Mouse (Mus musculus) liver, postnatal 0 days (tissue): ENCODE data around the gene Tbx2. TPM values are rescaled to one million over a fixed set of nuclear protein-coding genes. Genes with fewer than 3 reads are reported as not detected.

Experiments used
- ATAC-seq: fragments of 200-750 bp; cut with Nextera tagmentation; 2 replicates; pipeline ENCODE4 v1.8.0; 2017; ENCODE audit warnings: mild to moderate bottlenecking, moderate library complexity
- DNase-seq: peaks from one replicate; pipeline ENCODE4 v3.0.0-alpha.2; 2016
- H3K27ac ChIP-seq: fragments of 300-500 bp; sonication (generic); 2 replicates; pipeline ENCODE4 v1.5.1; 2014; ENCODE audit warnings: antibody characterized with exemption, moderate library complexity, mild to moderate bottlenecking, low read depth
- H3K27me3 ChIP-seq: fragments of 300-500 bp; sonication (generic); 2 replicates; pipeline ENCODE4 v1.6.1; 2014; ENCODE audit warnings: low read length, control low read depth, mixed read lengths; ENCODE audit not compliant: insufficient read depth
- H3K36me3 ChIP-seq: fragments of 300-500 bp; sonication (generic); replicated peaks from 2 replicates; pipeline ENCODE4 v1.6.1; 2014; ENCODE audit warnings: mild to moderate bottlenecking, control low read depth, low read length, moderate library complexity, mixed read lengths; ENCODE audit not compliant: insufficient read depth
- H3K4me1 ChIP-seq: fragments of 300-500 bp; sonication (generic); 2 replicates; pipeline ENCODE4 v1.6.1; 2014; ENCODE audit warnings: antibody characterized with exemption, mild to moderate bottlenecking, control low read depth; ENCODE audit not compliant: insufficient read depth
- H3K4me2 ChIP-seq: fragments of 300-500 bp; sonication (generic); 2 replicates; pipeline ENCODE4 v1.6.1; 2014; ENCODE audit warnings: low read depth, mild to moderate bottlenecking, low read length, moderate library complexity, mixed read lengths
- H3K4me3 ChIP-seq: fragments of 300-500 bp; sonication (generic); 2 replicates; pipeline ENCODE4 v1.5.1; 2014; ENCODE audit warnings: low read depth, low read length
- H3K9ac ChIP-seq: fragments of 300-500 bp; sonication (generic); replicated peaks from 2 replicates; pipeline ENCODE4 v1.6.1; 2014; ENCODE audit warnings: mild to moderate bottlenecking, moderate library complexity
- H3K9me3 ChIP-seq: fragments of 300-500 bp; sonication (generic); 2 replicates; pipeline ENCODE4 v1.6.1; 2016; ENCODE audit warnings: mild to moderate bottlenecking, control low read depth, low read length, mixed read lengths
- CTCF ChIP-seq: sonication (generic); IDR thresholded peaks from 2 replicates; pipeline ENCODE4 v1.5.1; 2016; ENCODE audit warnings: antibody characterized with exemption, low read depth
- EP300 ChIP-seq: IDR thresholded peaks from 2 replicates; pipeline ENCODE4 v1.6.1; 2016; ENCODE audit warnings: antibody characterized with exemption, low read depth, mild to moderate bottlenecking
- WGBS: fragments of 180-500 bp; shearing (Covaris S2); extraction: QIAGEN DNeasy Blood & Tissue Kit; methylation state at CpG from one replicate; pipeline ENCODE4 v1.1.7; 2014; ENCODE audit not compliant: insufficient replicate concordance; 5-methylcytosine and 5-hydroxymethylcytosine counted together
- polyA plus RNA-seq: library from polyadenylated mRNA; unstranded; fragments of >200 nt; fragmentation: Nextera tagmentation; extraction: Ambion mirVana; gene quantifications from 2 replicates; pipeline ENCODE4 v1.2.1, GENCODE M21; 2015

The Tbx2 gene
- polyA plus RNA-seq, 1 experiment from 2014 or later = 0.66 TPM

GRCm38 (mm10) chr11:85837291-85837647, 4.9 kb downstream of the Tbx2 start:
- no peaks in the 10 kb centered on the region for H3K9me3 ChIP-seq
- peaks cover 11% of the 10 kb centered on the region for H3K4me1 ChIP-seq
- H3K27ac ChIP-seq = no peak overlapping the region
- H3K27me3 ChIP-seq = peaks cover 96% of the 10 kb centered on the region
- H3K36me3 ChIP-seq = no peaks in the 10 kb centered on the region
- H3K9ac ChIP-seq = no peak overlapping the region
- DNase-seq (no peak), ATAC-seq (no peak)
- TF ChIP-seq EP300 (no peak), CTCF (no peak)
- H3K4me3 ChIP-seq = peak overlapping the region; percentile 19; the same call in 1 of the 2 replicates
- peak overlapping the region; percentile 18 for H3K4me2 ChIP-seq
- WGBS = 8% methylated on average over 17 of the region's 18 CpGs

- peaks cover 10% of the 10 kb centered on the region for H3K4me1 ChIP-seq
- peaks cover 97% of the 10 kb centered on the region for H3K27me3 ChIP-seq
- H3K4me3 ChIP-seq = peak overlapping the region; percentile 19; the same call in 1 of the 2 replicates
- no peaks in the 10 kb centered on the region for H3K36me3 ChIP-seq
- no peak overlapping the region for H3K27ac ChIP-seq
- TF ChIP-seq CTCF (no peak), EP300 (no peak)
- peak overlapping the region; percentile 18; the same call in 1 of the 2 replicates for H3K4me2 ChIP-seq
- H3K9ac ChIP-seq = peak overlapping the region; percentile 38; the same call in 1 of the 2 replicates
- no peak for ATAC-seq
- no peaks in the 10 kb centered on the region for H3K9me3 ChIP-seq
- WGBS = 13% methylated on average over 64 of the region's 67 CpGs
- no peak for DNase-seq
Measured at GRCm38 (mm10) chr11:85837648-85838423, 5.5 kb downstream of the Tbx2 start.

- no peak overlapping the region for H3K4me3 ChIP-seq
- DNase-seq = no peak
Measured at GRCm38 (mm10) chr11:85838424-85839257, 6.3 kb downstream of the Tbx2 start.

DNA sequence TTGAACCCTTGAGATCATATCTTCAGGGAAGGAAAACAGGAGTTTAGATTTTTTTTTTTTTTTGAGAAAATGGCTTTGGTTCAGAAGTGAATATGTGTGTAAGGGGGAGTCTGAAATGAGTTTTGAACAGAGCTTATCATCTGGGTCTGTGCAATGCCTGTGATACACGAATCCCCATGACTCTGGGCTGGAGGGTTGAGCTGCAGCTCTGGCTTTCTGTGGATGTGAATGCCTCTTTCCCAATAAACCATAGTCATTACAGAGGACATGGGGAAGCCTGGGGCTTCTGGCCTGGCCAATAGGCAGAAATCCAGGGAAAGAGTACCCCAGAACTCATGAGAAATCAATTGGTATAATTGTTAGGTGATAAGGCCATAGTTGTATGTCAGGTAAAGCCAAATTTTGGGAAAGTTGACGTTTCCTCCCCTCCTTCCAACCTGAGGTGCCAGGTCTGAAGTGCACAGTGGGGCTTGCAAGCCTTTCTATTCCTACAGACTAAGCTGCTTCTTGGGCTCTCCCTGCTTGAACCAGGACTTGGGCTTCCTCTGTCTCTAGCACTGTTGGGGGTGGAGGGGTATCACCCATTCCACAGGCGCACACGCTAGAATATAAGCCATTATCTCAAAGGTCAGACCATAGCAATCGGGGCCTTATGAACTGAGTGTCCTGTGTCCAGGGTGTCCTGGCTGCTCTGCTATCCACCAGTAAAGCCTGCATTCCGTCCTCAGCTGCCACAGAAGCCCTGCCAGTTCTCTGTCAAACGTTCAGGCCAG, 7.1 kb downstream of the Tbx2 start:
- TF ChIP-seq CTCF (no peak), EP300 (no peak)
- no peak for ATAC-seq
- WGBS = 14% methylated on average over 7 of the region's 7 CpGs
- H3K4me2 ChIP-seq = no peak overlapping the region
- no peak for DNase-seq
- H3K4me3 ChIP-seq = no peak overlapping the region
- H3K9me3 ChIP-seq = no peaks in the 10 kb centered on the region
- no peak overlapping the region for H3K27ac ChIP-seq
- H3K36me3 ChIP-seq = no peaks in the 10 kb centered on the region
- H3K4me1 ChIP-seq = peaks cover 21% of the 10 kb centered on the region
- no peak overlapping the region for H3K9ac ChIP-seq
- peaks cover 99% of the 10 kb centered on the region for H3K27me3 ChIP-seq

More at GRCm38 (mm10) chr11:85838424-85839257, 6.3 kb downstream of the Tbx2 start:
- TF ChIP-seq EP300 = no peak
- no peak for TF ChIP-seq CTCF
- Histone ChIP-seq H3K4me1 (peaks cover 14% of the 10 kb centered on the region), H3K36me3 (no peaks in the 10 kb centered on the region), H3K9me3 (no peaks in the 10 kb centered on the region), H3K27ac (no peak overlapping the region), H3K9ac (no peak overlapping the region), H3K4me2 (no peak overlapping the region), H3K27me3 (peaks cover 100% of the 10 kb centered on the region)
- 15% methylated on average over 20 of the region's 20 CpGs for WGBS
- ATAC-seq = no peak

DNA sequence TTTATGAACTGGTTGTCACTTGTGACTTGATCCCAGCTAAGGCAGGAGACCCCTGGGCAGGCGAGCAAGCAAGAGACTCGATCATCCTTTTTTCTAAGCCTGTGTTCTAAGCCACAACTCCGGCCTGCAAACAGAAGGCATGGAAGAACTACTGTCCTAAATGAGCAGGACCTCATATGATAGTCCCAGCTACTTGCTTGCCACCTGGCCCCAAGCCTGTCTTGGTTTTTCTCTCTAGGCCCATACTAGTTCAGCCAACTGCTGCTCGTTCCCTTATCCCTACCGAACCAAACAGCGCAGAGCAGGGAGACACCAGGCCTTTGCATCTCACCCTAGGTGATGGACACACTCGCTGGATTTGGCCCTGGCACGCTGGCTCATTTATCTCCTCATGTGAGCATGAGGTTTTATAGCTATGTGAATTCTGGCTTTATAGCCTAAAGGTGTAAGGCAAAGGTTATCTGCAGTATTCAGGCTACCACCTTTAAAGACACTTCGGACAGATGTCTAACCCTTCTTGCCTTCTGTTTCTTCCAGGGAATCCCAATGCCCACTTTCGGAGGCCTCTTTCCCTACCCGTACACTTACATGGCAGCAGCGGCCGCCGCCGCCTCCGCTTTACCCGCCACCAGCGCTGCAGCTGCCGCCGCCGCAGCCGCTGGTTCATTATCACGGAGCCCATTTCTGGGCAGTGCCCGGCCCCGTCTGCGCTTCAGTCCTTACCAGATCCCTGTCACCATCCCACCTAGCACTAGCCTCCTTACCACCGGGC, 7.9 kb downstream of the Tbx2 start:
- WGBS = 14% methylated on average over 27 of the region's 27 CpGs
- H3K9me3 ChIP-seq = no peaks in the 10 kb centered on the region
- H3K36me3 ChIP-seq = no peaks in the 10 kb centered on the region
- H3K27ac ChIP-seq = no peak overlapping the region
- peaks cover 99% of the 10 kb centered on the region for H3K27me3 ChIP-seq
- H3K4me2 ChIP-seq = no peak overlapping the region
- H3K9ac ChIP-seq = no peak overlapping the region
- no peak overlapping the region for H3K4me3 ChIP-seq
- peaks cover 21% of the 10 kb centered on the region for H3K4me1 ChIP-seq
- no peak for TF ChIP-seq CTCF
- TF ChIP-seq EP300 = no peak
- no peak for DNase-seq
- ATAC-seq = no peak
